Mouse (Mus musculus): ENCODE data around the gene Rbck1. TPM values are rescaled to one million over a fixed set of nuclear protein-coding genes. Genes with fewer than 3 reads are reported as not detected.

Gene Rbck1
- 64.7 and 70.6 TPM in 2 replicates for polyA plus RNA-seq (2014; fragmentation: Nextera tagmentation; extraction: Ambion mirVana)

DNA sequence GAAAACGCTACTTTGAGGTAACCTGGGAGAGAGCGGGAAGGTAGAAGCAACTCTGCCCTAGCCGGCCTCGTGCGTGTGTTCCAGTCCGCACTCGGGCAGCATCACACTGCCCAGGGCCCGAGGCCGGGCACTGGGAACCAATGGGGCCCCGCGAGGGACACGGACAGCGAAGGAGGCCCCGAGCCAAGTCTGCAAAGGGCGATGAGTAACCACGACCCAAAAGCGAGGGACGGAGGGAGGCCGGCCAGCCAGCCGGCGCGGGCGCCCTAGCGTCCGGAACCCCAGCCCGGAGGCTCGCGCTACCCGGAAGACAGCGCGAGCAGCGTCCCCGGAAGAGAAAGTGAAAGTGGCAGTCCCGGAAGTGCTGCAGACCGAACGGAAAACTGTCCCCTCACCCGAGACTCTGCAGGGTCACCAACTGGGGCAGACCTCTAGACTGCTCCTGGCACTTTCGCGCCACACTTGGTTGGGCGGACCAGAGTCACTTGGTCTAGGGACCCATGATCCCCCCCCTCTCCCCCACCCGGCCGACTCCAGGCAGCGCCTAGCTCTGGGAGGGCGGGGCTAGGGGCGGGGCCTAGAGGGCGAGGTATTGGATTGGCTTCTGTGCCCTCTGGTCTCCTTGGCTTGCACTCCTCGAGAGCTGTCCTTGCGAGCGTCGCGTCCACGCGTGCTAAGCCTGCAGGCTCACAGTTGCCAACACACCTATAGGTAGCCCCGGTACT lies at the start of gene Rbck1:
Rbck1 (minus strand) TSS at position 553 of the 725 bp plus-strand sequence.
- DNase-seq (ENCODE audit: low spot score), result peak; percentile 93
- H3K4me2 ChIP-seq (replicated peaks; ENCODE audit: low read depth, low read length), result peak within 1 kb of the TSS; percentile 86
- under 1% methylated on average over 54 of the region's 54 CpGs for WGBS
- peak; percentile 97 for ATAC-seq (ENCODE audit: low FRiP score)
- peak within 1 kb of the TSS; percentile 67 for H3K27ac ChIP-seq (ENCODE audit: low read depth, low read length)
- H3K36me3 ChIP-seq (ENCODE audit: control insufficient read depth, insufficient read depth, low read length), result no peaks in the 10 kb centered on the region
- peaks cover 7% of the 10 kb centered on the region for H3K4me1 ChIP-seq (replicated peaks; ENCODE audit: control insufficient read depth, insufficient read depth, low read length)
- peak within 1 kb of the TSS; percentile 76 for H3K9ac ChIP-seq (ENCODE audit: low read depth, low read length)
- H3K27me3 ChIP-seq (ENCODE audit: control insufficient read depth, insufficient read depth, low read length), result no peaks in the 10 kb centered on the region
- peak within 1 kb of the TSS; percentile 75 for H3K4me3 ChIP-seq (ENCODE audit: low read depth, low read length)
- H3K9me3 ChIP-seq (ENCODE audit: control insufficient read depth, low read length), result no peaks in the 10 kb centered on the region

DNA sequence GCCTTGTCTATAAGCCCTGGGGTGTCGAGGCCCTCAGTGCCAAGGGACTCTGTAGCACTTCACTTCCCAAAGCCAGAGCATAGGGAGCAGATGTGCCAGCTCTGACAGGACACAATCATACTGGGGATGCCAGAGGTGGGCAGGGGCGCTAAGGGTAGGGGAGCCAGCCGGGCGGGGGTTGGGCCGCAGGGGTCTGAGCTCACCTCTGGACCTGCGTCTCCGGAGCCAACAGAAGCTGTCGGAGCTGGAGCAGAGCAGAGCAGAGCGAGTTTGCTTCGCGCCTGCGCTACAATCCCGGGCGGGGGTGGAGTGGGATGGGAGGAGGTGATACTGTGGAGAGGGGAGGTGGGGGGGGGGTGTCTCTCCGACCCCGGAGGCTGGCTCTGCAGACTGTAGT lies 43.9 kb upstream of the Rbck1 start, which contains the start of gene Nrsn2:
Nrsn2 (minus strand) TSS at position 294 of the 397 bp plus-strand sequence.
- 0 out of 2 replicates have a peak, but pooled peaks cover 2% of the 10 kb centered on the region for H3K27me3 ChIP-seq (ENCODE audit: control insufficient read depth, insufficient read depth, low read length)
- peak within 1 kb of the TSS; percentile 40 for H3K4me2 ChIP-seq (replicated peaks; ENCODE audit: low read depth, low read length)
- H3K9me3 ChIP-seq (ENCODE audit: control insufficient read depth, low read length), result no peaks in the 10 kb centered on the region
- H3K4me1 ChIP-seq (replicated peaks; ENCODE audit: control insufficient read depth, insufficient read depth, low read length), result peaks cover 10% of the 10 kb centered on the region; the same call in 1 of the 2 replicates
- H3K4me3 ChIP-seq (ENCODE audit: low read depth, low read length), result peak within 1 kb of the TSS; percentile 18; the same call in 1 of the 2 replicates
- peak within 1 kb of the TSS; percentile 80 for H3K27ac ChIP-seq (ENCODE audit: low read depth, low read length)
- H3K36me3 ChIP-seq (ENCODE audit: control insufficient read depth, insufficient read depth, low read length), result no peaks in the 10 kb centered on the region
- DNase-seq (ENCODE audit: low spot score) (peak; percentile 42), ATAC-seq (ENCODE audit: low FRiP score) (peak; percentile 74)
- 3% methylated on average over 16 of the region's 16 CpGs for WGBS
- H3K9ac ChIP-seq (ENCODE audit: low read depth, low read length), result peak within 1 kb of the TSS; percentile 56; the same call in 1 of the 2 replicates

DNA sequence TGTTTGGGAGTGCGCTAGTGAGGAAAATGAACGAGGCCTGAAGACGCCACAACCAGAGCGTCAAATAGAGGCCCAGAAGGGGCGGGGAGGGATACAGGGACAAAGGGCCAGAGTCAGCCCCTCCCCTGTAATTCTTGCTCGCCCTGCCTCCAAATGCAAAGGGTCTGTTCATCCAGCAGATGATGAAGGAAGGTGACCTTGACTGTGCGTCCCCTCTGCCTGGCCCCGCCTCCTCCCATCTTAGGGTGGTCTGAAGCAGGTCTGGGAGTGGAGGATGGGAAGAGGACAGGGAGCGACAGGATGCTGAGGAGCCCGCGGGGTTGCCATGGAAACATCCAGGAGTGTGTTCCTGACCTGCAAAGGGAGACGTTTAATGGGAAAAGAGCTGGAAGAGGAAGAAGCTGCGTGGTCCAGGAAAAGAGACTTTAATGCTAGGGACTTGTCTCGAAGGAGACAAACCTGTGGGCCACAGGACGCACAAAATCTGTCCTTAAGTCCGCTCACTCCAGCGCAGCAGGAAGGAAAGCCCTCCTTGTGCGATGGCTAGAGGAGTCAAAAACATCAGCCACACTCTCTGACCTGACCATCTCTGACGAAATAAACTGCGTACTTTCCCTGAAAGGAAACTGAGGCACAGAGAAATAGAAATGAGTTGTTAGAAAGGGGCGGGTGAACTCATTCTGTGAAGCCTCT lies 43.3 kb upstream of the Rbck1 start:
- peak; percentile 92 for ATAC-seq (ENCODE audit: low FRiP score)
- peak overlapping the region; percentile 40 for H3K4me2 ChIP-seq (replicated peaks; ENCODE audit: low read depth, low read length)
- 4% methylated on average over 21 of the region's 21 CpGs for whole genome bisulfite sequencing
- H3K9ac ChIP-seq (ENCODE audit: low read depth, low read length), result peak overlapping the region; percentile 56; the same call in 1 of the 2 replicates
- no peaks in the 10 kb centered on the region for H3K9me3 ChIP-seq (ENCODE audit: control insufficient read depth, low read length)
- no peaks in the 10 kb centered on the region for H3K36me3 ChIP-seq (ENCODE audit: control insufficient read depth, insufficient read depth, low read length)
- peak; percentile 78 for DNase-seq (ENCODE audit: low spot score)
- H3K4me1 ChIP-seq (replicated peaks; ENCODE audit: control insufficient read depth, insufficient read depth, low read length), result peaks cover 10% of the 10 kb centered on the region; the same call in 1 of the 2 replicates
- 0 out of 2 replicates have a peak, but pooled peaks cover 2% of the 10 kb centered on the region for H3K27me3 ChIP-seq (ENCODE audit: control insufficient read depth, insufficient read depth, low read length)
- peak overlapping the region; percentile 80 for H3K27ac ChIP-seq (ENCODE audit: low read depth, low read length)
- peak overlapping the region; percentile 18; the same call in 1 of the 2 replicates for H3K4me3 ChIP-seq (ENCODE audit: low read depth, low read length)

DNA sequence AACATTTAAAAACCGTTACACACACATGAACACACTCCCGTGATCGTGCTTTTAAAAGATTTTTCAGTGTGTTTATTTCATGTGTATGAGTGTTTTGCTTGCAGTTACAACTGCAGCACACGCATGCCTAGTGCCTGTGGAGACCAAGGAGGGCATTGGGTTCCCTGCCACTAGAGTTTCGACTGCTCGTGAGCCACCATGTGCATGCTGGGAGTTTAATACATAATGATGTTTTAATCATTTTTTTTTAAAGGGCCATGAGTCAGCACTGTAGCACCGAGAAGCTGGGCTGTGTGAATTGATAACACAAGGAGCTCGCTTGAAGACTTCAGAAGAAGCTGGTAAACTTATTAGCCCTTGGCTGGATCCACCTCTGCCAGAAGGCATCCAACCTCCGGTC lies 41.1 kb upstream of the Rbck1 start:
- Histone ChIP-seq H3K4me3 (ENCODE audit: low read depth, low read length) (no peak overlapping the region), H3K27me3 (ENCODE audit: control insufficient read depth, insufficient read depth, low read length) (0 out of 2 replicates have a peak, but pooled peaks cover 4% of the 10 kb centered on the region), H3K4me1 (replicated peaks; ENCODE audit: control insufficient read depth, insufficient read depth, low read length) (peaks cover 10% of the 10 kb centered on the region; the same call in 1 of the 2 replicates), H3K27ac (ENCODE audit: low read depth, low read length) (no peak overlapping the region), H3K9ac (ENCODE audit: low read depth, low read length) (no peak overlapping the region), H3K36me3 (ENCODE audit: control insufficient read depth, insufficient read depth, low read length) (no peaks in the 10 kb centered on the region), H3K9me3 (ENCODE audit: control insufficient read depth, low read length) (no peaks in the 10 kb centered on the region), H3K4me2 (replicated peaks; ENCODE audit: low read depth, low read length) (no peak overlapping the region)
- 85% methylated on average over 9 of the region's 9 CpGs for WGBS
- DNase-seq (ENCODE audit: low spot score), result no peak
- ATAC-seq (ENCODE audit: low FRiP score), result no peak

DNA sequence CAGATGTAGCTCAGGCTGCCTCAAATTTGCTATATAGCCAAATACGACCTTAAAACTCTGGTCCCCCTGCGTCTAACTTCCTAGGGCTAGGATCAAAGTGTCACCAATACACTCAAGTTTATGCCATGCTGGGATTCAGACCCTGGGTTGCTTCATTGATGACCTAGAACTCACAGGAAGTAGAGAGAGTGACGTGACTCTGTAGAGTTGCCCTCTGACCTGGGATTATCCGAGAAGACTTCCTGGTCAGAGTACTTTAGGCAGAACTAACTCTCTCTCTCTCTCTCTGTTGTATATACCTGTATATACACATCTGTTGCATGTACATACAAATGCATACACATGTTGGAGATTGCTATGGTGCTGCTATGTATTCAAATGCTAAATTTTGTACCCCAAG lies 40.2 kb upstream of the Rbck1 start:
- no peak overlapping the region for H3K27ac ChIP-seq (ENCODE audit: low read depth, low read length)
- no peaks in the 10 kb centered on the region for H3K9me3 ChIP-seq (ENCODE audit: control insufficient read depth, low read length)
- H3K36me3 ChIP-seq (ENCODE audit: control insufficient read depth, insufficient read depth, low read length), result no peaks in the 10 kb centered on the region
- DNase-seq (ENCODE audit: low spot score) (no peak), ATAC-seq (ENCODE audit: low FRiP score) (no peak)
- H3K9ac ChIP-seq (ENCODE audit: low read depth, low read length), result no peak overlapping the region
- 70% methylated on average over 4 of the region's 4 CpGs for WGBS
- H3K27me3 ChIP-seq (ENCODE audit: control insufficient read depth, insufficient read depth, low read length), result 0 out of 2 replicates have a peak, but pooled peaks cover 4% of the 10 kb centered on the region
- no peak overlapping the region for H3K4me3 ChIP-seq (ENCODE audit: low read depth, low read length)
- peaks cover 10% of the 10 kb centered on the region; the same call in 1 of the 2 replicates for H3K4me1 ChIP-seq (replicated peaks; ENCODE audit: control insufficient read depth, insufficient read depth, low read length)
- H3K4me2 ChIP-seq (replicated peaks; ENCODE audit: low read depth, low read length), result no peak overlapping the region

DNA sequence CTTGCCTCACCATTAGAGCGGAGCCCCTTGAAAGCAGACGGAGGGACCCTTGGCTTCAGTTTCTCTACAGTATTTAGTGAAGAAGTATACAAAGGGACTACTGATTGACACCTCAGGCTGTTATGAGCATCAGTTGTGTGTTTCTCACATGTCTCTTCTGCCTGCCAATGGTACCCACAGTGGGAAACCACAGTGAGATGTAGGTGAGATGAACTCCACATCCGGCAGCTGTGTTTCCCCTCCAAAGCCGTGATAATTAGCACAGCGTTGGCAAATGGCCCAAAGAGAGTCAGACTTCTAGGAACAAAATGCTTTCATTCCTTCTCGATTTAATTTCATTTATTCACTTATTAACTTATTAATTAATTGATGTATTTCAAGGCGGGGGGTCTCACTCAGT lies 39.7 kb upstream of the Rbck1 start:
- ATAC-seq (ENCODE audit: low FRiP score), result no peak
- no peak overlapping the region for H3K27ac ChIP-seq (ENCODE audit: low read depth, low read length)
- H3K9me3 ChIP-seq (ENCODE audit: control insufficient read depth, low read length), result no peaks in the 10 kb centered on the region
- H3K27me3 ChIP-seq (ENCODE audit: control insufficient read depth, insufficient read depth, low read length), result peaks cover 4% of the 10 kb centered on the region; the same call in 1 of the 2 replicates
- no peak for DNase-seq (ENCODE audit: low spot score)
- H3K4me2 ChIP-seq (replicated peaks; ENCODE audit: low read depth, low read length), result no peak overlapping the region
- H3K36me3 ChIP-seq (ENCODE audit: control insufficient read depth, insufficient read depth, low read length), result no peaks in the 10 kb centered on the region
- H3K4me1 ChIP-seq (replicated peaks; ENCODE audit: control insufficient read depth, insufficient read depth, low read length), result peaks cover 10% of the 10 kb centered on the region; the same call in 1 of the 2 replicates
- no peak overlapping the region for H3K4me3 ChIP-seq (ENCODE audit: low read depth, low read length)
- no peak overlapping the region for H3K9ac ChIP-seq (ENCODE audit: low read depth, low read length)
- WGBS, result 88% methylated on average over 7 of the region's 7 CpGs

DNA sequence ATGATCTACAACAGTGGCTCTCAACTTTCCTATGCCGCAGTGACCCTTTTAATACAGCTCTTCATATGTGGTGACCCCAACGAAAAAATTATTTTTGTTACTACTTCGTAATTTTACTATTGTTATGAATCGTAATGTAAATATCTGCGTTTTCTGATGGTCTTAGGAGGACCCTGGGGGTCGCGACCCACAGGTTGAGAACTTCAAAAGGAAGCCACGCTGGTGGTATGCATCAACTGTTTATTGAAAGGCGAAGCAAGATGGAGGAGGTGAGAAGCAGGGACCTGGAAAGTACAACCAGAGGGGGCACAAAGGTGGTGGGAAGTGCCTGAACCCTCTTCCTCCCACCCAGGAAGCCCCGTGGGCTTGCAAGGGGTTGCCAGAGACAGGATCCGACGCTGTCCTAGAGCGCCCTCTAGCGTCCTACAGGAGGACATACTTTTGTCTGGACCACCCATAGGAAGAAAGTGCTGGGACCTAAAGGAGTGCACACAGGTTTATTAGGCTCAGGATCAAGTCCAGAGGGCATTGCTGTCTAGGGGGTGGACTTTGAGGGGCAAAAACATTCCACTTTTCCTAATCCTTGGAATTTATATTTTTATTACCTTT lies 36.2 kb upstream of the Rbck1 start:
- 0 out of 2 replicates have a peak overlapping the region, but pooled peaks have one; percentile 17 for H3K4me2 ChIP-seq (replicated peaks; ENCODE audit: low read depth, low read length)

DNA sequence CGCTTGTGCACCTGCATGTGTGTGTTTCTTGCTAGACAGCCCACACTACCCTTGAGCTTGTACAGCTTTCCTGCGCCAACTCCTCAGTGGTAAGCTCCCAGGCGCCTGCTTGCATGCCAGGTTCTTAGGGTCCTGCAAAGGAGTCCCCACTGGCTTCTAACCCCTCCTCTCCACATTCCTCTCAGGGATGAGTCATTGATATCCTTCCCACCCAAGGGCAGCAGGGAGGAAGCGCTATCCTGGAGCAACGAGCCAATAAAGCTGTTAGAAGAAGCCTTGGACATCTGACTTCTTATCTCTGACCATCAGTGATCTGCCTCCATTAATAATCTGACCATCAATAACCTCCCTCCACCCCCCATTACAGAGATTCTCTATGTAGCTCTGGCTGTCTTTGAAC lies 35.5 kb upstream of the Rbck1 start:
- Histone ChIP-seq H3K36me3 (ENCODE audit: control insufficient read depth, insufficient read depth, low read length) (no peaks in the 10 kb centered on the region), H3K9me3 (ENCODE audit: control insufficient read depth, low read length) (no peaks in the 10 kb centered on the region), H3K4me3 (ENCODE audit: low read depth, low read length) (no peak overlapping the region), H3K9ac (ENCODE audit: low read depth, low read length) (no peak overlapping the region), H3K27ac (ENCODE audit: low read depth, low read length) (no peak overlapping the region), H3K4me2 (replicated peaks; ENCODE audit: low read depth, low read length) (no peak overlapping the region), H3K27me3 (ENCODE audit: control insufficient read depth, insufficient read depth, low read length) (peaks cover 2% of the 10 kb centered on the region; the same call in 1 of the 2 replicates), H3K4me1 (replicated peaks; ENCODE audit: control insufficient read depth, insufficient read depth, low read length) (no peaks in the 10 kb centered on the region)
- 90% methylated on average over 5 of the region's 5 CpGs for WGBS
- DNase-seq (ENCODE audit: low spot score) (no peak), ATAC-seq (ENCODE audit: low FRiP score) (no peak)

More for the DNA sequence above, 36.2 kb upstream of the Rbck1 start:
- no peaks in the 10 kb centered on the region for H3K9me3 ChIP-seq (ENCODE audit: control insufficient read depth, low read length)
- ATAC-seq (ENCODE audit: low FRiP score) (no peak), DNase-seq (ENCODE audit: low spot score) (peak; percentile 78)
- H3K27me3 ChIP-seq (ENCODE audit: control insufficient read depth, insufficient read depth, low read length), result peaks cover 2% of the 10 kb centered on the region; the same call in 1 of the 2 replicates
- no peak overlapping the region for H3K9ac ChIP-seq (ENCODE audit: low read depth, low read length)
- H3K36me3 ChIP-seq (ENCODE audit: control insufficient read depth, insufficient read depth, low read length), result no peaks in the 10 kb centered on the region
- WGBS, result 32% methylated on average over 14 of the region's 14 CpGs
- H3K4me1 ChIP-seq (replicated peaks; ENCODE audit: control insufficient read depth, insufficient read depth, low read length), result no peaks in the 10 kb centered on the region
- no peak overlapping the region for H3K4me3 ChIP-seq (ENCODE audit: low read depth, low read length)
- H3K27ac ChIP-seq (ENCODE audit: low read depth, low read length), result no peak overlapping the region

Data from hindbrain, embryonic 11.5 days (tissue).